Mouse (Mus musculus): ENCODE measurements around the gene Syngr2. TPM values are rescaled to one million over a fixed set of nuclear protein-coding genes. Genes with fewer than 3 reads are reported as not detected.
"Not testable (repeated sequence)": the region's sequence is repeated elsewhere in the genome, so short reads cannot be mapped to it uniquely, and the experiment has no call there.

The Syngr2 gene
- polyA plus RNA-seq, 1 experiment: 188 TPM

GRCm38 (mm10) chr11:117814704-117815366, 5.4 kb downstream of the Syngr2 start:
- H3K27ac ChIP-seq (ENCODE audit: insufficient read depth, low read length): no peak overlapping the region
- WGBS: 93% methylated on average over 6 of the region's 6 CpGs
- no peaks in the 10 kb centered on the region for H3K27me3 ChIP-seq (ENCODE audit: control insufficient read depth, insufficient read depth, low read length)
- TF ChIP-seq CTCF (IDR thresholded peaks at IDR 0.05; ENCODE audit: extremely low read depth, insufficient read depth, insufficient read length, insufficient replicate concordance) (no peak), POLR2A (IDR thresholded peaks at IDR 0.05; ENCODE audit: low read depth, low read length) (no peak)
- no peak overlapping the region for H3K4me3 ChIP-seq (ENCODE audit: extremely low read depth, insufficient read depth, insufficient read length)
- H3K4me1 ChIP-seq (ENCODE audit: control insufficient read depth, insufficient read depth, insufficient read length): no peaks in the 10 kb centered on the region; the same call in 1 of the 2 replicates
- peaks cover 39% of the 10 kb centered on the region for H3K36me3 ChIP-seq (ENCODE audit: control insufficient read depth, insufficient read depth, low read length)
- no peak for DNase-seq (ENCODE audit: low read depth in 1 of 2, low spot score in 2 of 2)

- H3K4me3 ChIP-seq (ENCODE audit: extremely low read depth, insufficient read depth, insufficient read length); H3K4me1 ChIP-seq (ENCODE audit: control insufficient read depth, insufficient read depth, insufficient read length); H3K27ac ChIP-seq (ENCODE audit: insufficient read depth, low read length); DNase-seq (ENCODE audit: low read depth in 1 of 2, low spot score in 2 of 2); H3K27me3 ChIP-seq (ENCODE audit: control insufficient read depth, insufficient read depth, low read length): not testable (repeated sequence)
- peaks cover 41% of the 10 kb centered on the region for H3K36me3 ChIP-seq (ENCODE audit: control insufficient read depth, insufficient read depth, low read length)
- 89% methylated on average over 9 of the region's 9 CpGs for WGBS
Observed at GRCm38 (mm10) chr11:117815850-117816249, 6.4 kb downstream of the Syngr2 start.

GRCm38 (mm10) chr11:117816389-117816996, 7.0 kb downstream of the Syngr2 start:
- TF ChIP-seq POLR2A (IDR thresholded peaks at IDR 0.05; ENCODE audit: low read depth, low read length): no peak
- no peak for TF ChIP-seq CTCF (IDR thresholded peaks at IDR 0.05; ENCODE audit: extremely low read depth, insufficient read depth, insufficient read length, insufficient replicate concordance)
- H3K27me3 ChIP-seq (ENCODE audit: control insufficient read depth, insufficient read depth, low read length): no peaks in the 10 kb centered on the region
- no peaks in the 10 kb centered on the region; the same call in 1 of the 2 replicates for H3K4me1 ChIP-seq (ENCODE audit: control insufficient read depth, insufficient read depth, insufficient read length)
- H3K36me3 ChIP-seq (ENCODE audit: control insufficient read depth, insufficient read depth, low read length): peaks cover 44% of the 10 kb centered on the region
- H3K4me3 ChIP-seq (ENCODE audit: extremely low read depth, insufficient read depth, insufficient read length): no peak overlapping the region
- 87% methylated on average over 13 of the region's 13 CpGs for WGBS
- no peak for DNase-seq (ENCODE audit: low read depth in 1 of 2, low spot score in 2 of 2)
- no peak overlapping the region for H3K27ac ChIP-seq (ENCODE audit: insufficient read depth, low read length)

- no peaks in the 10 kb centered on the region for H3K27me3 ChIP-seq (ENCODE audit: control insufficient read depth, insufficient read depth, low read length)
- no peak for TF ChIP-seq CTCF (IDR thresholded peaks at IDR 0.05; ENCODE audit: extremely low read depth, insufficient read depth, insufficient read length, insufficient replicate concordance)
- no peak for TF ChIP-seq POLR2A (IDR thresholded peaks at IDR 0.05; ENCODE audit: low read depth, low read length)
- H3K4me1 ChIP-seq (ENCODE audit: control insufficient read depth, insufficient read depth, insufficient read length): 0 out of 2 replicates have a peak, but pooled peaks cover under 1% of the 10 kb centered on the region
- WGBS: 91% methylated on average over 8 of the region's 8 CpGs
- no peak for DNase-seq (ENCODE audit: low read depth in 1 of 2, low spot score in 2 of 2)
- H3K27ac ChIP-seq (ENCODE audit: insufficient read depth, low read length): no peak overlapping the region
- peaks cover 39% of the 10 kb centered on the region for H3K36me3 ChIP-seq (ENCODE audit: control insufficient read depth, insufficient read depth, low read length)
- no peak overlapping the region for H3K4me3 ChIP-seq (ENCODE audit: extremely low read depth, insufficient read depth, insufficient read length)
Observed at GRCm38 (mm10) chr11:117819095-117819494, 9.6 kb downstream of the Syngr2 start.

- peaks cover 8% of the 10 kb centered on the region; the same call in 1 of the 2 replicates for H3K4me1 ChIP-seq (ENCODE audit: control insufficient read depth, insufficient read depth, insufficient read length)
- no peak overlapping the region for H3K4me3 ChIP-seq (ENCODE audit: extremely low read depth, insufficient read depth, insufficient read length)
- H3K36me3 ChIP-seq (ENCODE audit: control insufficient read depth, insufficient read depth, low read length): peaks cover 32% of the 10 kb centered on the region
- no peak for TF ChIP-seq CTCF (IDR thresholded peaks at IDR 0.05; ENCODE audit: extremely low read depth, insufficient read depth, insufficient read length, insufficient replicate concordance)
- TF ChIP-seq POLR2A (IDR thresholded peaks at IDR 0.05; ENCODE audit: low read depth, low read length): no peak
- no peak for DNase-seq (ENCODE audit: low read depth in 1 of 2, low spot score in 2 of 2)
- WGBS: 97% methylated on average over 7 of the region's 7 CpGs
- H3K27ac ChIP-seq (ENCODE audit: insufficient read depth, low read length): no peak overlapping the region
- H3K27me3 ChIP-seq (ENCODE audit: control insufficient read depth, insufficient read depth, low read length): no peaks in the 10 kb centered on the region
Observed at GRCm38 (mm10) chr11:117820173-117820572, 10.7 kb downstream of the Syngr2 start.

- 96% methylated on average over 9 of the region's 9 CpGs for WGBS
- Histone ChIP-seq H3K27me3 (ENCODE audit: control insufficient read depth, insufficient read depth, low read length) (no peaks in the 10 kb centered on the region), H3K27ac (ENCODE audit: insufficient read depth, low read length) (no peak overlapping the region), H3K36me3 (ENCODE audit: control insufficient read depth, insufficient read depth, low read length) (peaks cover 24% of the 10 kb centered on the region), H3K4me1 (ENCODE audit: control insufficient read depth, insufficient read depth, insufficient read length) (peaks cover 11% of the 10 kb centered on the region; the same call in 1 of the 2 replicates), H3K4me3 (ENCODE audit: extremely low read depth, insufficient read depth, insufficient read length) (no peak overlapping the region)
- TF ChIP-seq POLR2A (IDR thresholded peaks at IDR 0.05; ENCODE audit: low read depth, low read length) (no peak), CTCF (IDR thresholded peaks at IDR 0.05; ENCODE audit: extremely low read depth, insufficient read depth, insufficient read length, insufficient replicate concordance) (no peak)
- no peak for DNase-seq (ENCODE audit: low read depth in 1 of 2, low spot score in 2 of 2)
Observed at GRCm38 (mm10) chr11:117821868-117822267, 12.4 kb downstream of the Syngr2 start.

- DNase-seq (ENCODE audit: low read depth in 1 of 2, low spot score in 2 of 2): no peak
Observed at GRCm38 (mm10) chr11:117822728-117823241, 13.3 kb downstream of the Syngr2 start.

More at GRCm38 (mm10) chr11:117822728-117823241, 13.3 kb downstream of the Syngr2 start:
- TF ChIP-seq CTCF (IDR thresholded peaks at IDR 0.05; ENCODE audit: extremely low read depth, insufficient read depth, insufficient read length, insufficient replicate concordance) (no peak), POLR2A (IDR thresholded peaks at IDR 0.05; ENCODE audit: low read depth, low read length) (no peak)
- Histone ChIP-seq H3K4me3 (ENCODE audit: extremely low read depth, insufficient read depth, insufficient read length) (no peak overlapping the region), H3K4me1 (ENCODE audit: control insufficient read depth, insufficient read depth, insufficient read length) (peaks cover 14% of the 10 kb centered on the region; the same call in 1 of the 2 replicates), H3K36me3 (ENCODE audit: control insufficient read depth, insufficient read depth, low read length) (peaks cover 19% of the 10 kb centered on the region), H3K27ac (ENCODE audit: insufficient read depth, low read length) (peak overlapping the region; percentile 50), H3K27me3 (ENCODE audit: control insufficient read depth, insufficient read depth, low read length) (no peaks in the 10 kb centered on the region)
- 81% methylated on average over 7 of the region's 7 CpGs for WGBS

Data from spleen, adult 2 months (tissue).